Mouse (Mus musculus): Measurements from ENCODE around the gene Fat4.

DNA sequence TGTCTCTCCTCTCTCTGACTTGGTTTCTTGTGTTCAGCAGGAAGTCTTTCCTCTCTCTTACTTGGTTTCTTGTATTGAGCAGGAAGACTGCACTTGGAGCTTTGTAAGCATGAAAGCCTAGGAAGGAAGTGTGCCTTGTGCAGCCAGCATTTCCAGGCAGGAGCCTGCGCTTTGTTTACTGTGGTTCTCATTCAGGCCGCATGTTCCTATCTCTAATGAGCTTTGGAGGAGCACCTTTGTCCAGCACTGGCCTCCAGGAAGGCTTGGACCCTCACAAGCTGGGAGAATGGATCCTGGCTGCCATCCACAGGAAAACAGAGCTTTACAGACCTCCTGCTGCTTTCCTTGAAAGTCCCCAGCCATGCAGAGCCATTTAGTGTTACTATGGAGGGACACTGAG, 32.2 kb downstream of the Fat4 start:
- no peak for TF ChIP-seq CTCF (IDR thresholded peaks at IDR 0.05; ENCODE audit: borderline replicate concordance, extremely low read depth, insufficient read depth, insufficient read length)
- no peak for TF ChIP-seq POLR2A (IDR thresholded peaks at IDR 0.05; ENCODE audit: borderline replicate concordance, extremely low read depth, insufficient read depth, insufficient read length, poor library complexity, severe bottlenecking)

Data from brain, embryonic 14.5 days (tissue).